12 mouse cellular contexts compared by ENCODE assay signal in genomic region chr6:82589387-82589786, GRCm38 (mm10).
DNase-seq lines count a peak whose midpoint lies in the region; ATAC-seq and TF ChIP-seq lines count a peak whose summit lies in the region.
"Had no signal": no experiment of that assay in that cellular context is flagged by ENCODE, and none has a peak within 500 bp of the region (broad histone marks: within the 10 kb centered on the region; RNA-seq: fewer than 3 reads in every experiment).

No protein-coding gene starts in this region.

- 0 out of 2 replicates have a peak, but pooled peaks have one; percentile 39 for ATAC-seq in midbrain, embryonic 15.5 days (replicated peaks)
- no peak for ATAC-seq in liver, embryonic 11.5 days (replicated peaks; ENCODE audit: low FRiP score)
- ATAC-seq: forebrain, embryonic 13.5 days; intestine, postnatal 0 days had no signal

- 67% methylated on average over 7 of the region's 7 CpGs for WGBS in midbrain, embryonic 15.5 days
- WGBS in liver, embryonic 11.5 days, result 80% methylated on average over 7 of the region's 7 CpGs

- H3K27me3 ChIP-seq in midbrain, embryonic 15.5 days (replicated peaks), result no peaks in the 10 kb centered on the region
- H3K27me3 ChIP-seq in liver, embryonic 11.5 days (replicated peaks; ENCODE audit: control insufficient read depth, insufficient read depth, low read length), result no peaks in the 10 kb centered on the region
- H3K27me3 ChIP-seq: forebrain, embryonic 13.5 days had no signal

- intact Hi-C loops in heart, postnatal 25 days (cut with DNase I), result no loop called here
- intact Hi-C loops in left cerebral cortex, postnatal 4 days (cut with DNase I), result no loop called here
- intact Hi-C loops in left cerebral cortex, postnatal 25 days (cut with DNase I), result no loop called here

- no peak for TF ChIP-seq CTCF in brain, embryonic 14.5 days (IDR thresholded peaks at IDR 0.05; ENCODE audit: borderline replicate concordance, extremely low read depth, insufficient read depth, insufficient read length)

- no peaks in the 10 kb centered on the region for H3K9me3 ChIP-seq in midbrain, embryonic 15.5 days
- H3K9me3 ChIP-seq in liver, embryonic 11.5 days (ENCODE audit: control insufficient read depth, low read length), result no peaks in the 10 kb centered on the region
- H3K9me3 ChIP-seq: forebrain, embryonic 13.5 days had no signal

- no peak overlapping the region for H3K9ac ChIP-seq in midbrain, embryonic 15.5 days
- no peak overlapping the region for H3K9ac ChIP-seq in liver, embryonic 11.5 days (ENCODE audit: low read depth, low read length)
- H3K9ac ChIP-seq: forebrain, embryonic 13.5 days; lung, embryonic 14.5 days had no signal

- H3K4me2 ChIP-seq in midbrain, embryonic 15.5 days, result no peak overlapping the region
- no peak overlapping the region for H3K4me2 ChIP-seq in liver, embryonic 11.5 days
- H3K4me2 ChIP-seq: forebrain, embryonic 13.5 days; lung, embryonic 14.5 days had no signal

- DNase-seq in heart, adult 8-10 months (ENCODE audit: low spot score), result peak; percentile 13
- no peak for DNase-seq in heart, postnatal 25 days (ENCODE audit: low spot score)
- DNase-seq in left cerebral cortex, postnatal 4 days, result peak; percentile 86
- DNase-seq in left cerebral cortex, postnatal 25 days (ENCODE audit: low spot score in 2 of 2), result no peak
- DNase-seq in brain, embryonic 14.5 days (ENCODE audit: low read depth), result peak; percentile 35
- no peak for DNase-seq in liver, embryonic 11.5 days (ENCODE audit: low spot score)
- DNase-seq: liver; lung, embryonic 14.5 days; right cerebral cortex, postnatal 4 days had no signal

- TF ChIP-seq POLR2A in brain, embryonic 14.5 days (IDR thresholded peaks at IDR 0.05; ENCODE audit: borderline replicate concordance, extremely low read depth, insufficient read depth, insufficient read length, poor library complexity, severe bottlenecking), result no peak

- H3K36me3 ChIP-seq in midbrain, embryonic 15.5 days (replicated peaks), result no peaks in the 10 kb centered on the region
- H3K36me3 ChIP-seq in liver, embryonic 11.5 days (ENCODE audit: control insufficient read depth, insufficient read depth, low read length), result no peaks in the 10 kb centered on the region

- H3K27ac ChIP-seq in midbrain, embryonic 15.5 days, result no peak overlapping the region
- no peak overlapping the region for H3K27ac ChIP-seq in liver, embryonic 11.5 days (ENCODE audit: low read depth, low read length)
- H3K27ac ChIP-seq: forebrain, embryonic 13.5 days had no signal

- H3K4me1 ChIP-seq in midbrain, embryonic 15.5 days, result no peaks in the 10 kb centered on the region
- H3K4me1 ChIP-seq in liver, embryonic 11.5 days (replicated peaks; ENCODE audit: control insufficient read depth, insufficient read depth, low read length), result no peaks in the 10 kb centered on the region
- H3K4me1 ChIP-seq: forebrain, embryonic 13.5 days had no signal

- H3K4me3 ChIP-seq in midbrain, embryonic 15.5 days, result no peak overlapping the region
- H3K4me3 ChIP-seq in liver, embryonic 11.5 days (ENCODE audit: low read depth, low read length), result no peak overlapping the region
- H3K4me3 ChIP-seq: forebrain, embryonic 13.5 days had no signal

Comparison
In these comparisons a context has a peak if more than half of its experiments do, and no peak if none do; other contexts are left out.
1. DNase-seq: peak in heart, adult 8-10 months (single experiment), left cerebral cortex, postnatal 4 days (single experiment) and brain, embryonic 14.5 days (single experiment); none in heart, postnatal 25 days (single experiment), left cerebral cortex, postnatal 25 days (0 of 2) and liver, embryonic 11.5 days (single experiment).